Mouse (Mus musculus) spleen, adult 18-20 months (tissue): Measurements from ENCODE around the gene Cdc42bpb.

Source experiments
- DNase-seq, 2 experiments: peaks; one replicate each; pipeline ENCODE4 v3.0.0; 2022; ENCODE audit warnings: mixed read lengths in 2 of 2

Gene Cdc42bpb

DNA sequence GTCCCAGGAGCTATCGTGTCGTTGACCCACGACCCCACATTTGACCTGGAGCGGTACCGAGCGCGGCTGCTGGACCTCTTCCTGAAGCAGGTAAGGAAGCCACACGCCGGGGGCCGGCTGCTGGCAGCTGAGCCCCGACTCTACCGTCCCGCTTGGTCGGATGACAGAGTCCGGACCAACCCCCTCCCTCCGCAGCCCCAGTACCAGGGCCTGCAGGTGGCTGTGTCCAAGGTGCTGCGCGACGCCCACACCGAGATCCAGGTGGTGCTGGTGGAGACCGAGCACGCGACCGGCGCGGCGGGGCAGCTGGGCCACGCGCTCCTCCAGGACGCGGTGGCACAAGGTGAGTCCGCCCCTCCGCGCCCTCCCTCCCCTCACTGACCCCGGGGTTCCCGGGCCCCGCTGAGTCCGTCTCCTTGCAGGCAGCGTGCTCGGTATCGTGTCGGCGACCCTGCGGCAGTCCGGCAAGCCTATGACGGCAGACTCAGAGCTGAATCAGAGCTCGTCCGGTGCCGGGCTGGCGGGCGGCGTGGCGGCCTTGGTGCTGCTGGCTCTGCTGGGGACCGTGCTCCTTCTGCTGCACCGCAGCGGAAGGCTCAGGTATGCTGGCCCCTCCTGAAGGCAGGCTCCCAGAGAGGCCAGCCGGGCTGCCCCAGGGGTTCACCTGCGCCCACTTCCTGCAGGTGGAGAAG is 102.2 kb downstream of the Cdc42bpb start:
- DNase-seq, result no peak

- no peak for DNase-seq
These were observed 102.9 kb downstream of the Cdc42bpb start for GRCm38 (mm10) chr12:111274447-111275149.

GRCm38 (mm10) chr12:111274006-111274405 is 103.5 kb downstream of the Cdc42bpb start:
- DNase-seq, result no peak

DNA sequence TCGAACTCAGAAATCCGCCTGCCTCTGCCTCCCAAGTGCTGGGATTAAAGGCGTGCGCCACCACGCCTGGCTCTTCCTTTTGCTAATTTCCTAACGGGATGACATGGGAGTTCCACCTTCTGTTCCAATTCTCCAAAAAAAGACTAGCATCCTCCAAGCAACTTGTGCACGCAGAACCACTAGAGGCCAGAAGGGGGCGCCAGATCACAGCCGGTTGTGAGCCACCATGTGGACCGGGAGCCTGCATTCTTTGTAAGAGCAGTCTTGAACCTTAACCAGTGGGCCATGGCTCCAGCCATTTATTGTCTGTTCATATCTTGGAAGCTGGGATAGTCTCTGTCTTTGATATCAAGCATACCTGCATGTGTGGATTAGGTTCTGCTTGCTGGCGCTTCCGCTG is 105.1 kb downstream of the Cdc42bpb start:
- DNase-seq, result peak in 1 of 2 experiments; percentile 69

DNA sequence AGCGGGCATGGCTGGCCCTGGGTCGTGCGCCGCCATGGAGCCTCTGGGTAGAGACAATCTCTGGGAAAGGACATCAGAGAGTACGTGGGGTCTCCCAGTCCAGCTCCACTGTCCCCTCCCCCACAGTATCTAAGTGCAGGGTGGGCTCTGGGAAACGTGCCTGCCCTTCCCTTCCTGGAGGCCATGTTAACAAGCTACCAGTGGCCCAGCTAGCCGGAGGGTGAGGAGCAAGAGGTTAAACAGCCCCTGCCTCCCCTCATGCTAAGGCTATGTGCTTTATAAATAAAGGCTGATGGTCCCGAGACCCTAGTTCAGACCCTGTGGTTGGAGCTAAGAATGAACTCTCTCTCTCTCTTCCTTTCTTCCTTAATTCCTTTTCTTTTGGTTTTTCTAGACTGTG is 105.6 kb downstream of the Cdc42bpb start:
- no peak for DNase-seq

GRCm38 (mm10) chr12:111271406-111271805 is 106.1 kb downstream of the Cdc42bpb start:
- DNase-seq, result no peak

DNA sequence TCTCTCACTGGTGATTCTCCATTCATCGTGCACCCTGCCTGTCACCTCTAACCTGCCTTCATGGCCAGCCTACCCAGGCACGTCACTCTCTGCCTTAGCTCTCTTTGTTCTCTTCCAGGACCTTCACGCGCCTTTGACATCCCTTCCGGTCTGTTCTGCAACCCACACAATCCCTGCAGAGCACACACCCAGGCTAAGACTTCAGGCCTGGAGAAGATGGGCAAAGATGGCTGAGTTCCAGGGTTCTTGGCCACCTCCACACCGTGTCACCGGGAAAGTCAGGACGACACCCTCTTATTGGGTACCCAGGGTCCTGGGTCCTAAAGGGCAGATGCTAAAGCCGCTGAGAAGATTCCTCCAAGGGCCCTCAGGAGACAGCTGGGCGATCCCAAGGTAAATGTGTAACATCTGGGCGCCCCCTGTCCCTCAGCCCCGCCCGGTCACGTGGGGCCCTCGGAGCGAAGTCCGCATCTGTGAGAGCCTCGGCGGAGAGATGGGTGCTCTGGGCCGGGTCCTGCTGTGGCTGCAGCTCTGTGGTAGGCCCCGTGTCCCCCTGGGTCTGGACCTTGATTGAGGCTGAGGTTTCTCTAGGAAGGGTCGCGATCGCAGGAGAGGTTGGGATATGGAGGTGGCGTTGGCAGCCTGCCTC is 106.8 kb downstream of the Cdc42bpb start, which contains the start of gene Amn:
Amn (plus strand) TSS at position 467 of the 649 bp plus-strand sequence.
- no peak for DNase-seq

DNA sequence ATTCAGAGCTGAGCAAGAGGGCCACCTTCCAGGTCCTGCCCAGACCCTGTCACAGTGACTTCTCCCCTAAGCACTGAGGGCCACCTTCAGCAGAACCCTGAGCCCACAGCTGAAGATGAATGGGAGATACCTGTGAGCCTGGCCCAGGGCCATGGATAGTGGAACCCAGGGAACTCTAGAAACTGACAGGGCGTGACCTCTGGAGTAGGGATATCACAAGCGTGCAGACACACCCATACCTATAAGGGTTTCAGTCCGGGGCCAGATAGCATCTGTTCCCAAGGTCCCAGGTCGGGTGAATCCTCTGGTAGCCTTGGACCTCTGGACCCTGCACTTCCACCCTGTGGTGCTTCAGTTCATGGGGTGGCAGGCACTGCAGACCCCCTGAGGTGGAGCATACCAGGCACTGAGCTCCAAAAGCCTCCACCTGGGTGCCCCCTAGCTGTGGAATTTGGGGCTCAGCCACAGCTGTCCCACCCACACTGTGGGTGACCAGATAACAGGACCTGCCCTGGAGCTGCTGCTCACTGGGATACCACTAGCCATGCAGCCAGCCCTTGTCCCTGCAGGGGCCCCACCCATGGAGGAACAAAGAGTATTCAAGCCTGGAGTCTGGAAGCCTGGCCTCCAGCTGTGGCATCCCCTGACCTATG is 109.7 kb downstream of the Cdc42bpb start:
- DNase-seq, result no peak

- DNase-seq, result no peak
These were observed 110.9 kb downstream of the Cdc42bpb start for GRCm38 (mm10) chr12:111266592-111266991.

GRCm38 (mm10) chr12:111265212-111265611 is 112.3 kb downstream of the Cdc42bpb start:
- no peak for DNase-seq

DNA sequence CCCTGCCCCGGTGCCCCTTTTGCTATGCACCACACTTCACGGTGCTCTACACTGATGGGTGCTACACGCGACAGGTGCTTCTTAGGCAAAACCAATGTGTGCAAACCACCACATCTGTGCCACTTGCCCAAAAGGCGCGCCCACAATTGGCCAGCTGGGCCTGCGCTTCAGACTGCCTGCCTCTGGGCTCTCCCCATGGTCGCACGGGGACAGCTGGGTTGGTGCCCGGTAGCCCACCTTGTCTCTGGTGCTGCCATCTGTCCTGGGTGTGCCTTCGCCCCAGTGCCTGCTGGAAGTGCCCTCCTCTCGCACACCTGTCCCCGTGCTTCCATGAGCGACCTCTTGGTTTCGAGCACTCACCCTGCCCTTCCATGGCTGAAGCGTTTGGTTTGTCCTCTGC is 113.9 kb downstream of the Cdc42bpb start:
- DNase-seq, result no peak

- DNase-seq, result no peak
These were observed 126.3 kb downstream of the Cdc42bpb start for GRCm38 (mm10) chr12:111251227-111251626.

GRCm38 (mm10) chr12:111250116-111250515 is 127.4 kb downstream of the Cdc42bpb start:
- DNase-seq, result no peak

- no peak for DNase-seq
These were observed 128.4 kb downstream of the Cdc42bpb start for GRCm38 (mm10) chr12:111249095-111249494.

DNA sequence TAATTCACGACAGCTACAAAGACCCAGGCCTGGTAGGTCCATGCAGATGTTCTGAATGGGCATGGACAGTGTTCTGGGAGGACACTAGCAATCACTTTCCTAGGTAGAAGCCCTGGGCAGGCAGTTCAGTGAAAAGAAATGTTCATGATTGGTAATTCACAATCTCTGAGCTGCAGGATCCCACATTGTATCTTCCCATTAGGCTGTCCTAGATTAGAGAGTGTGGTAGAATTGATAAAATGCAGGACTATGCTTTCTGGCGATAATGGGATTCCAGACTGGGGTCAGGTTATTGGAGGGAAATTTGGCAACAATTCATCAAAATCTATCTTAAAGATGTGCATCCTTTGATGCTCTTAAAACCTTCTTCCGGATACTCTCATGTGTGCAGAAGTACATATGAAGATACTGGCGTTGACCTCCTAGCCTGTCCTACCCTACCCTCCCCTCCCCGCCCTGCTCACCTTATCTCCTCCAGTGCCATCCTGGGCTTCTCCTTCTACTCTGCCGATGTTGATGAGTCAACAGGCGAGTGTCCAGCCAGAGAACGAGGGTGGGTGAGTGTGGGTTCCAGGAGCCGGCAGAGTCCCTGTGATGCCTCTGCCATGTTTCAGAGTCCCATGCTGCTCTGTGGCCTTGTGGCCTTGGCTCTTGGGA is 130.6 kb downstream of the Cdc42bpb start:
- no peak for DNase-seq

DNA sequence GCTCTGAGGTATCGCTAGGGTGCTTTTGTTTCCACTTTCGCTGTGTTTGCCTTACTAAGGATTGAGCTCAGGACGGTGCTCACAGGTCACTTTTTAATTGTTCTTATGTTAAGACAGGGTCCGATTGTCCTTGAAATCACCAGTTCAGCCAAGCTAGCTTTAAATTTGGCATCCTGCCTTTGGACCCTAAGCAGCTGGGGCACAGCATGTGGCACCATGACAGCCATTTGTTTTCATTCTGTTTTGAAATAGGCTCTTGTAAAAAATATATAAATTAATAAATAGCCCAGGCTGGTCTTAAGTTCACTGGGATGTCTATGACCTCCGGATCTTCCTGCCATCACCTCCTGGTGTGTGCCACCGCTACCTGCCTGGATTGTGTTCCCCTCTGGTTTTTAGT is 132.4 kb downstream of the Cdc42bpb start:
- no peak for DNase-seq

DNA sequence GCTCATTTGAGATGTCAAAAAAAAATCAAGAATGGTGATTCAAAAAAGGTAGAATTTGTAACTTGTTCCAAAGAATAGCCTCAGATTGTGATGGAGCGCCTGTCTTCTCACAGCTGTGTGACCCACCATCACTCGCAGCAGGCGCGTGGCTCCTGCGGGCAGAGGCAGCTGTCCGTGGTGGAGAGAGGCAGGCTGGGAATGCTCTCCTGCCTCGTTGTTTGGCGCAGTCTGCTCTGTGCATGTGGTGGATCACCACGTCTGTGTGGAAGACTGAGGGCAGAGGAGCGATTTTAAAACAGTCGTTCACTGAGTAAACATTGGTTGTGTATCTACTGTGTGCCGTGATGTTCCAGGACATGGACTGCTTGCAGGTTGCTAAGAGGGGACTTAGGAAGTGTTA is 133.8 kb downstream of the Cdc42bpb start:
- DNase-seq, result no peak
